Mouse (Mus musculus): ENCODE data around the gene Yif1b.

Gene Yif1b

DNA sequence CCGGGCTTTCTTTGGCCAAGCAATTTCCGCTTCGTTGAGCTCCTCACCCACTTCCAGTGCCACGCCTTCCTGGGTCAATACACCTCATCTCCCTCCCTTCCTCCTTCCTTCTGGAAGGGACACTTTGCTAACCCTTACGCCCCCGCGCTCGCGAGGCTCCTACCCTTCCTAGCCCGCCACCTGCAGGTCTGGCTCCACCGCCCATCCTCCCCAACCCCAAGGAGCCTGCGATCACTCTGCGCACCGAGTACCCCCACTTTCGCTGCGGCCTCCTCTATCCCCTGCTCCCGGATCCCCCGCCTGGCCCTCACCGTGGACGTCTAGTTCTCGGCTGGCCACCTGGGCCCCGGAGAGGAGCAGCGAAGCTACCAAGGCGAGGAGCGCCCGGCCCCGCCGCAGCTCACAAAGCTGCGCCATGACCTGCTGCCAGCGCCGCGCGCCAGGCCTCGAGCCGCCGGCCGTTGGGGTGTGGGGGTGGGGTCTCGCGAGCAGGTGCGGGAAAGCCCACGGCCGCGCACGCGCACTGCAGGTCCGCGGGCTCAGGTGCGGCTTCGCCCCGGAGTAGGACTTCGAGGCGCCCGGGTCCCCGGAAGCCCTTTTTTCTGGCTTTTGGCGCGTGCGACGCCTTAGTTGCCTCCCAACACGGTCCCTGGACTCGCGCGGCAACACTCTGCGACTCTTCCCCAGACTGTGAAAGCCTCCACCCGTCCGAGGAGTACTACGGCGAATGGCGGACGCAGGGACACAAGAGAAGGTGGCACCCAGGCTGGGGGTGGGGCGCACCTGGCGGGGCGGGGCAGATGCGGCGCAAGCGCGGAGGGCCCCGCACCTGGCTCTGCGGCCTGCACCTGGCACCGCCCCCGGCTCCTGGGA lies 43.3 kb downstream of the Yif1b start, which contains the start of gene Spint2:
Gene Spint2 (minus strand): TSS at position 712 of the 873 bp plus-strand sequence.
- H3K36me3 ChIP-seq (ENCODE audit: control insufficient read depth, insufficient read depth, low read length, poor library complexity, severe bottlenecking): no peaks in the 10 kb centered on the region
- DNase-seq (ENCODE audit: low read depth, low spot score): peak; percentile 72
- H3K27me3 ChIP-seq (ENCODE audit: control insufficient read depth, insufficient read depth, low read length, poor library complexity, severe bottlenecking): no peaks in the 10 kb centered on the region

DNA sequence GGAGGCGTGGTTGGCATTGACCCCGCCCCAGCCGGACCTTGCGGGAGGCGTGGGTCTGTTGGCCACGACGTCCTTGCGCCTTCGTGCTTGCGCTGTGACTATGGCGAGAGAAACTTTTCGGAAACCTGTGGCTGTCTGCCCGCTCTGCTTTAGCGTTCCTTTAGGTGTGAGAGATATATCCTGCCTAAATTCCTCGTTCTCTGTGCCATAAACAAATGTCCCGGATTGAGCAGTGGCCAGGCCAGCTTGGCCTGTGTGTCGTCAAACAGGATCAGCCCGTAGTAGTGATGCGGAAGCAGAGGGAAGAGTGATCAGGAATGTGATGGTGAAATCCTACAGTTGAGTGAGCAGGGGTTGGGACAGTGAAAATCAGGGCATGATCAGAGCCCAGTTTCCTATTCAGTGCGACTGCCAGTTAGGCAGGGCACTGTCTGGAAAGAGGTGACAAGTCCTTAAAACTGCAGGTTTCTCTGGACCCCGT lies 44.0 kb downstream of the Yif1b start:
- no peak for DNase-seq (ENCODE audit: low read depth, low spot score)
- H3K36me3 ChIP-seq (ENCODE audit: control insufficient read depth, insufficient read depth, low read length, poor library complexity, severe bottlenecking): no peaks in the 10 kb centered on the region
- H3K27me3 ChIP-seq (ENCODE audit: control insufficient read depth, insufficient read depth, low read length, poor library complexity, severe bottlenecking): no peaks in the 10 kb centered on the region

DNA sequence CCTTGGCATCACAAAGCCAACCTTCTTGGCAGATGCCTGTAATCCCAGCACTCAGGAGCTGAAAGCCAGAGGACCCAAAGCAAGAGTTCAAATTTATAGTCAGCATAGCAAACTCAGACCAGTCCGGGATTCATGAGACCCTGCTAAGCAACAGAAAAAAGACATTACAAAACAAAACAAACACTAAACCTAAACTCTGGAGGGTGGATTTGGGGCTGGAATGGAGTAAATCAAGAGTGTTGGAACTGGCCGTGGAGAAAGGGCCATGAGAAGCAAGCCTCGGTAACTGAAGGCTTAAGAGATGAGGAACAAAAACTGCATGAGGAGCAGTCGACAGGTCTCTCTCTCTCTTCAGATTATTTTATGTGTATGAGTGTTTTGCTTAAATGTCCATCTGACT lies 45.7 kb downstream of the Yif1b start:
- no peak for DNase-seq (ENCODE audit: low read depth, low spot score)
- Histone ChIP-seq H3K36me3 (ENCODE audit: control insufficient read depth, insufficient read depth, low read length, poor library complexity, severe bottlenecking) (no peaks in the 10 kb centered on the region), H3K27me3 (ENCODE audit: control insufficient read depth, insufficient read depth, low read length, poor library complexity, severe bottlenecking) (no peaks in the 10 kb centered on the region)

- H3K36me3 ChIP-seq (ENCODE audit: control insufficient read depth, insufficient read depth, low read length, poor library complexity, severe bottlenecking): no peaks in the 10 kb centered on the region
- no peaks in the 10 kb centered on the region for H3K27me3 ChIP-seq (ENCODE audit: control insufficient read depth, insufficient read depth, low read length, poor library complexity, severe bottlenecking)
- no peak for DNase-seq (ENCODE audit: low read depth, low spot score)
These were observed 46.4 kb downstream of the Yif1b start for GRCm38 (mm10) chr7:29284523-29284922.

DNA sequence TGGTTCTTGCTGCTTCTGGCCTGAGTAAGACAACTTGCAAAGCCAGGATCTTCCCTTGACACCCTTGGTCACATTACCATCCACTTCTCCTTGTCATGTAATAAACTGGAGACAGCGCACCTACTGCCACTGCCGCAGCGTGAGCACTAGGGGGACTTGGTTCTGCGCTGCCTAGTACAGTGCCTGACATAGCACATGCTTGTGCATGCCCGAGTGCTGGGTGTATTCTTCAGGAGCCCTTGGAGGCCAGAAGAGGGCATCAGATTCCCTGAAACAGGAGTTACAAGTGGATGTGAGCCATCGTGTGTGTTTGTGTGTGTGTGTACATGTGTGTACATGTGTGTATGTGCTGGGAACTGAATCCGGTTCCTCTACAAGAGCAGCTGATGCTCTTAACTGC lies 49.4 kb downstream of the Yif1b start:
- no peaks in the 10 kb centered on the region for H3K36me3 ChIP-seq (ENCODE audit: control insufficient read depth, insufficient read depth, low read length, poor library complexity, severe bottlenecking)
- no peaks in the 10 kb centered on the region for H3K27me3 ChIP-seq (ENCODE audit: control insufficient read depth, insufficient read depth, low read length, poor library complexity, severe bottlenecking)
- no peak for DNase-seq (ENCODE audit: low read depth, low spot score)

DNA sequence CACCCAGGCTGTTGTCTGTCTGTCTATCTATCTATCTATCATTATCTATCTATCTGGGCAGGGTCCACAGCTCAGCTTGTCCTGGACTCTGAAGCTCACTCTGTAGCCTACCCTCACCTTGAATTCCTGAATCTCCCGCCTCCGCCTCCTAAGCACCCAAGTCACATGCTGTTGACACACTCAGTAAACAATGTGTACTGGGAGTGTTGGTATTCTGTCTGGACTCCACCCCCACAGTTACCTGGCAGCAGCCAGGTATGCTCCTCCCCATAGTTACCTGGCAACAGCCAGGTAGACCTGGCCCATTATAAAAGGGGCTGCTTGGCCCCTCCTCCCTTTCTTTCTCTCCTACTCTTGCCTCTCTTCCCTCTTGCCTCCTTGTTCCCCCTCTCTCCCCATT lies 50.0 kb downstream of the Yif1b start:
- no peak for DNase-seq (ENCODE audit: low read depth, low spot score)
- no peaks in the 10 kb centered on the region for H3K36me3 ChIP-seq (ENCODE audit: control insufficient read depth, insufficient read depth, low read length, poor library complexity, severe bottlenecking)
- no peaks in the 10 kb centered on the region for H3K27me3 ChIP-seq (ENCODE audit: control insufficient read depth, insufficient read depth, low read length, poor library complexity, severe bottlenecking)

- no peaks in the 10 kb centered on the region for H3K36me3 ChIP-seq (ENCODE audit: control insufficient read depth, insufficient read depth, low read length, poor library complexity, severe bottlenecking)
- peak; percentile 70 for DNase-seq (ENCODE audit: low read depth, low spot score)
- H3K27me3 ChIP-seq (ENCODE audit: control insufficient read depth, insufficient read depth, low read length, poor library complexity, severe bottlenecking): no peaks in the 10 kb centered on the region
These were observed 51.0 kb downstream of the Yif1b start, which contains the start of gene Ppp1r14a for GRCm38 (mm10) chr7:29288942-29289638. Ppp1r14a (plus strand) TSS chr7:29289308.

- no peak for DNase-seq (ENCODE audit: low read depth, low spot score)
- Histone ChIP-seq H3K27me3 (ENCODE audit: control insufficient read depth, insufficient read depth, low read length, poor library complexity, severe bottlenecking) (no peaks in the 10 kb centered on the region), H3K36me3 (ENCODE audit: control insufficient read depth, insufficient read depth, low read length, poor library complexity, severe bottlenecking) (no peaks in the 10 kb centered on the region)
These were observed 51.7 kb downstream of the Yif1b start for GRCm38 (mm10) chr7:29289856-29290255.

DNA sequence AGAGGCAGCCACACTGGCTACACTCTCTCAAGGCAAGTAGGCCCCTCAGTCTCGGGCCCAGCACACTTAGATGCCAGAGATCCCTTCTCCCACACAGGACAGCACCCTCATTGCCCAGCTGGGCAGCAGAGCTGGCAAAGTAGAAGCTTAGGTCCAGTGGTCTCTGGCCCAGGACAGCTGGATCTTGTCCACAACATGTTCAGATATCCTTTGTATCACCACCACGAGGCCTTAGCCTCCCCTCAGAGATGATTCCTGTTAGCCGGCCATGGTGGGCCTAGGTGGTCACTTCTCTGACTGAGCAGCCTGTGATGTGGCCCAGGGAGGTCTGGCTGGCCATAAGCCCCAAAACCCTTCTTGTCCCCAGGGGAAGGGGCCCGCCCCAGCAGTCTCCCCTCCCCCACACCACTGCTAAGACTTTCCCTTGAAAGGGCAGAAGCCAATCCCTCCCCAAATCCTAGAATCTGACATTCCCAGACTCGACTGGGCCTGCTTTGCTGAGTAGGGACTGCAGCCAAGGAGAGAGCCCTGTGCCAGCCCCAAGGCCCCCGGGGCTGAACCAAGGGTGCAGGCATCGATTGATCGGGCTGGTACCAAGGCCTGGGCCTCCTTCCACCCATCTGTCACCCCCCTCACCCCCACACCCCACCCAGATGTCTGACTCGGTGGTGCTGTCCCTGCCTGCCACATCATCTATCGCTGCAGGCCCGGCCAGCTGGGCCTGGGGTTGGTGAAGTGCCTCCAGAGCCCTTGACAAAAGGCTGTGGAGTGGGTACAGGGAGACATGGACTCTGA lies 52.8 kb downstream of the Yif1b start:
- Histone ChIP-seq H3K36me3 (ENCODE audit: control insufficient read depth, insufficient read depth, low read length, poor library complexity, severe bottlenecking) (no peaks in the 10 kb centered on the region), H3K27me3 (ENCODE audit: control insufficient read depth, insufficient read depth, low read length, poor library complexity, severe bottlenecking) (no peaks in the 10 kb centered on the region)

DNA sequence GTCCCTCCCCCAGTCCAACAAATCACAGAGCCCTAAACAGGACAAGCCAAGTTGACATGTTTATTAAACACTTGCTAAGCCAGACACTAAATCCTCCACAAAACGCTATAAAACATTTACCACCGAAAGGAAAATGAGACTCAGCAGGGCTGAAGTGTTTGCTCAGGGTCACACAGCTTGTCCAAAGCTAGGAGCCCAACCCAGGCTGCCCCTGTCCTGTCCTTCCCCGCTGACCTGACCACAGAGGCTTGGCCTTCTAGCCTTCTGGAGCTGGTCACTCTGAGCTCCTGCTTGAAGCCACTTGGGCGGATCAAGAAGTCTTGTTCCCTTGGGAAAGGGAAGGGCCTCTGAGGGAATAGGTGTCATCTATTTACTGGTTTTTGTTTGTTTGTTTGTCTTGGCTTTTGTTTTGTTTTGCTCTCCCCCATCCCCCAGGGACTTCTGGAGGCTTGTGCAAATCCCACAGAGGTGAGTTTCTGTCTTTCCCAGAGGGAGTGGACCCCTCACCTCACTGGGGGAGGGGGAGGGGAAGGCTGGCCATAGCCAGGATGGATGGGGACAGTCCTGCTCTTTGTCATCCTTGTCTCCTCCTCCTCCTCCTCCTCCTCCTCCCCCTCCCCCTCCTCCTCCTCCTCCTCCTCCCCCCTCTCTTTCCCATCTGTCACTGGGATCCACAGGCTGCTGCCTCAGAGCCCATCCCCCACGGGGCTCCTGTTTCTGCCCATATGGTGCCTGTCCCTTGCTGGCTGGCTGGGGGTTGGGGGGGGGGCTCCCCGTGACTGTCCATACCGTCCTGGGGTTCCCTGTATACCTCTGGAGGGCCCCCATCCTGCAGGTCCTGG lies 53.7 kb downstream of the Yif1b start:
- H3K36me3 ChIP-seq (ENCODE audit: control insufficient read depth, insufficient read depth, low read length, poor library complexity, severe bottlenecking): no peaks in the 10 kb centered on the region
- no peak for DNase-seq (ENCODE audit: low read depth, low spot score)
- no peaks in the 10 kb centered on the region for H3K27me3 ChIP-seq (ENCODE audit: control insufficient read depth, insufficient read depth, low read length, poor library complexity, severe bottlenecking)

More for the DNA sequence above, 52.8 kb downstream of the Yif1b start:
- DNase-seq (ENCODE audit: low read depth, low spot score): no peak

DNA sequence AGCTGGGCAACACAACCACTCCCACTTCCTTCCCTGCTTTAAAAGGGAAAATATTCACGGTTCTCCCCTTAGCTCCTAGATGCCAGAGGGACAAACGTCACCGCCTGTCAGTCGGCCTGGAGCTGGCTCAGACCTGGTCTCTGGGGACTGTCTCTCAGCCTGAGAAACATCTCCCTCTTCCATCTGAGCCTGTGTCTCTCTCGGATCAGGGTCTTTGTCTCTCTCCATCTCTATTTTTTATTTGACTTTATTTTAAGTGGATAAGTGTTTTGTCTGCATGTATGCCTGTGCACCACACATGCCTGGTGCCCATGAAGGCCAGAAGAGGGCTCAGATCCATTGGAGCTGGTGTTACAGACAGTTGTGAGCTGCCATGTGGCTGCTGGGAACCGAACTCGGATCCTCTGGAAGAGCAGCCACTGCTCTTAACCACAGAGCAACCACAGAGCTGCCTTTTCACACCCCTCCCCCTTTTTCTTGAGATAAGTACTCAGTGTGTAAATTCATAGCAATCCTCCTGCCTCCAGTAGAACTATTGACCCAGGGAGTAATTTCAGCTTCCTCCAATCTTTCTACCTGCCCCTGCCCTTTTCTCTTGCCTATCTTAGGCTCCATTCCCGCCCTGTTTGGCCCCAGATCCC lies 54.4 kb downstream of the Yif1b start:
- no peak for DNase-seq (ENCODE audit: low read depth, low spot score)
- H3K27me3 ChIP-seq (ENCODE audit: control insufficient read depth, insufficient read depth, low read length, poor library complexity, severe bottlenecking): no peaks in the 10 kb centered on the region
- H3K36me3 ChIP-seq (ENCODE audit: control insufficient read depth, insufficient read depth, low read length, poor library complexity, severe bottlenecking): no peaks in the 10 kb centered on the region

DNA sequence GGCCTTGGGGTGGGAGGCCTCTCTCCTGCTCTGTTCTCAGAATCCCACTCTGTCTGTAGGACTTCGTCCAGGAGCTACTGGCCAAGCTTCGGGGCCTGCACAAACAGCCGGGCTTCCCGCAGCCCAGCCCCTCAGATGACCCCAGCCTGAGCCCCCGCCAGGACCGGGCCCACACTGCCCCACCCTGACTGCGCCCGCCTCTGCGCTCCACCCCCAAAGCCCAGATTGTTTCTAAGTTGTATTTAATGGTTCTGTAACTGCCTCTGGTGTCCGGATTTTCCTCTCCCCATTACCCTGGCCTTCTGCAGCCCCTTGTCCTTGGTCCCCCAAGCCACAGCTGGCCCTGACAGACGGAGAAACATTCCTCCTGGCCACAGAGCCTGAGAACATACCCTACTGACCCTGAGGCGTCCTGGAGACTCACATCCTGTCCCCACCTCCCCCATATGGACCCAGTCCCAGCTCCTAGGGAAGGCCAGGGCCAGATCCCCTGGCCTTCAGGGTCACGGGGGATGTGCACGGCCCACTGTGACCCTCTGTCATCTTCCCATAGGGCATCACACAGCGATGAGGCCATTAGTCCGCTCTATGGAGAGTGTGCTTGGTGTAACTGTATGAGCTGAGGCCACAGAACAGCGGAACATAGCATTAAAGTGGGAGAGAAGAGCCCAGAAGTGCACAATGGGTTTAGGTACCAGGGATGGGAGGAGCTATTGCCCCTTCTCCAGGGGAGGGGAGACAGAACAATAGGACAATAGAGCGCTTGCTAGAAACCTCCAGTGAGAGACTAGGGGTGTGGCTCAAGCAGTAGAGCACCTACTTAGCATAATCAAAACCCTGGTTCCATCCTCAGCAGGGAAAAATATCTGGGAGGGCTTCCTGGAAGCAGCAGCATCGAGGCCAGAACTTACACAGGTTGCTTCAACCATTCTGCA lies 55.3 kb downstream of the Yif1b start:
- no peaks in the 10 kb centered on the region for H3K27me3 ChIP-seq (ENCODE audit: control insufficient read depth, insufficient read depth, low read length, poor library complexity, severe bottlenecking)

More for the DNA sequence above, 55.3 kb downstream of the Yif1b start:
- DNase-seq (ENCODE audit: low read depth, low spot score): no peak
- no peaks in the 10 kb centered on the region for H3K36me3 ChIP-seq (ENCODE audit: control insufficient read depth, insufficient read depth, low read length, poor library complexity, severe bottlenecking)
